Mouse (Mus musculus): ENCODE data around the gene Klc1. TPM values are rescaled to one million over a fixed set of nuclear protein-coding genes. Genes with fewer than 3 reads are reported as not detected.
A peak's percentile ranks its signal among the peaks of the same experiment; 100 is the strongest.

Klc1 gene
- polyA plus RNA-seq, 1 experiment, result 44.3 TPM

DNA sequence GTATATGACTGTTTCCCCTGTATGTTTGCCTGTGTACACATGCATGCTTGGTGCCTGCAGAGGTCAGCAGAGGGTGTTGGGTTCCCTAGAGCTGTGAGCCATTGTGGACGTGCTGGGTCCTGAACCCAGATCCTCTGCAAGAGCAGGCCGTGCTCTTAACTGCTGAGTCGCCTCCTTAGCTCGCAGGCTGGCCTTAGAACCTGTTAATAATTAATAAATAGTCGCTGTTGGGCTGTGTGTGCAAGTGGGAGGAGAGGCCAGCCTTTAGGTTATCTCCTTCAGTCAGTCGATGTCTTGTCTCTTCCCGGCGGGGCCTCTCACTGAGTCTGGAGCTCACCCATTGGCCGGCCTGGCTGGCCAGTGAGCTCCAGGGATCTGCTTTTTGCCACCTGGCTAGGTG is 58.3 kb downstream of the Klc1 start:
- Histone ChIP-seq H3K36me3 (ENCODE audit: control insufficient read depth, insufficient read depth, low read length) (no peaks in the 10 kb centered on the region), H3K4me3 (ENCODE audit: insufficient read depth, low read depth, low read length) (no peak overlapping the region), H3K27me3 (replicated peaks; ENCODE audit: control insufficient read depth, insufficient read depth, low read length) (no peaks in the 10 kb centered on the region), H3K4me1 (ENCODE audit: control insufficient read depth, insufficient read depth, low read length) (peaks cover 13% of the 10 kb centered on the region; the same call in 1 of the 2 replicates), H3K27ac (ENCODE audit: insufficient read depth, low read depth, low read length) (no peak overlapping the region)
- TF ChIP-seq CTCF (conservative IDR thresholded peaks at IDR 0.05; ENCODE audit: insufficient read depth, insufficient read length, low read depth, low read length) (0 out of 2 replicates have a peak, but pooled peaks have one; percentile 1), POLR2A (IDR thresholded peaks at IDR 0.05; ENCODE audit: low read depth, low read length) (no peak)
- WGBS, result 35% methylated on average over 9 of the region's 9 CpGs
- DNase-seq, result peak; percentile 71

- no peak for DNase-seq
- no peak overlapping the region for H3K27ac ChIP-seq (ENCODE audit: insufficient read depth, low read depth, low read length)
- WGBS, result 76% methylated on average over 8 of the region's 8 CpGs
- H3K27me3 ChIP-seq (replicated peaks; ENCODE audit: control insufficient read depth, insufficient read depth, low read length), result no peaks in the 10 kb centered on the region
- no peaks in the 10 kb centered on the region for H3K36me3 ChIP-seq (ENCODE audit: control insufficient read depth, insufficient read depth, low read length)
- no peak for TF ChIP-seq CTCF (conservative IDR thresholded peaks at IDR 0.05; ENCODE audit: insufficient read depth, insufficient read length, low read depth, low read length)
- TF ChIP-seq POLR2A (IDR thresholded peaks at IDR 0.05; ENCODE audit: low read depth, low read length), result no peak
- H3K4me1 ChIP-seq (ENCODE audit: control insufficient read depth, insufficient read depth, low read length), result peaks cover 13% of the 10 kb centered on the region; the same call in 1 of the 2 replicates
- no peak overlapping the region for H3K4me3 ChIP-seq (ENCODE audit: insufficient read depth, low read depth, low read length)
Observed at GRCm38 (mm10) chr12:111817991-111818390, 59.3 kb downstream of the Klc1 start.

DNA sequence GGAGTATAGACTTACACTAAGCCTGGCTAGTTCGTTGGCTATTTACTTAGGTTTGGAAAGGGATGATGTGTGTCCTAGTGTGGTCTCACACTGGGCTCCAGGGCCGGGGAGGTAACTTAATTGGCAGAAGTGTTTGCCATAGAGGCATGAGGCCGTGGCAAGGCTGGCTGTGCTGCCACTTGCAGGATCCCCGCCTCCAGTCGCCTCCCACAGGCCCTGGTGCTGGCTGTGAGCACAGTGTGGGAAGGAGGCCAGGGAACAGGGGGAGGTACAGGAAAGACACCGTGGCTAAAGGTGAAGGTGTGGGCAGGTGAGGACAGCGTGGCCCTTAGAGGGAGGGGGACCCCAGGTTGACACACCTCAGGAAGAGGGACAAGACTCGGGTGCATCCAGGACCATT is 61.3 kb downstream of the Klc1 start:
- H3K36me3 ChIP-seq (ENCODE audit: control insufficient read depth, insufficient read depth, low read length), result no peaks in the 10 kb centered on the region; the same call in 1 of the 2 replicates
- WGBS, result 38% methylated on average over 8 of the region's 8 CpGs
- H3K4me1 ChIP-seq (ENCODE audit: control insufficient read depth, insufficient read depth, low read length), result peaks cover 13% of the 10 kb centered on the region; the same call in 1 of the 2 replicates

GRCm38 (mm10) chr12:111820708-111821107 is 62.1 kb downstream of the Klc1 start:
- no peak for TF ChIP-seq CTCF (conservative IDR thresholded peaks at IDR 0.05; ENCODE audit: insufficient read depth, insufficient read length, low read depth, low read length)
- no peak for TF ChIP-seq POLR2A (IDR thresholded peaks at IDR 0.05; ENCODE audit: low read depth, low read length)
- H3K36me3 ChIP-seq (ENCODE audit: control insufficient read depth, insufficient read depth, low read length), result no peaks in the 10 kb centered on the region; the same call in 1 of the 2 replicates
- H3K27me3 ChIP-seq (replicated peaks; ENCODE audit: control insufficient read depth, insufficient read depth, low read length), result no peaks in the 10 kb centered on the region
- 61% methylated on average over 7 of the region's 7 CpGs for WGBS
- no peak overlapping the region for H3K27ac ChIP-seq (ENCODE audit: insufficient read depth, low read depth, low read length)
- no peak overlapping the region for H3K4me3 ChIP-seq (ENCODE audit: insufficient read depth, low read depth, low read length)
- H3K4me1 ChIP-seq (ENCODE audit: control insufficient read depth, insufficient read depth, low read length), result peaks cover 13% of the 10 kb centered on the region; the same call in 1 of the 2 replicates
- no peak for DNase-seq

More for the DNA sequence above, 61.3 kb downstream of the Klc1 start:
- no peaks in the 10 kb centered on the region for H3K27me3 ChIP-seq (replicated peaks; ENCODE audit: control insufficient read depth, insufficient read depth, low read length)
- peak; percentile 81 for DNase-seq
- no peak overlapping the region for H3K27ac ChIP-seq (ENCODE audit: insufficient read depth, low read depth, low read length)
- TF ChIP-seq POLR2A (IDR thresholded peaks at IDR 0.05; ENCODE audit: low read depth, low read length), result no peak
- TF ChIP-seq CTCF (conservative IDR thresholded peaks at IDR 0.05; ENCODE audit: insufficient read depth, insufficient read length, low read depth, low read length), result no peak
- no peak overlapping the region for H3K4me3 ChIP-seq (ENCODE audit: insufficient read depth, low read depth, low read length)

- WGBS, result 53% methylated on average over 4 of the region's 4 CpGs
Observed at GRCm38 (mm10) chr12:111821931-111822330, 63.3 kb downstream of the Klc1 start.

DNA sequence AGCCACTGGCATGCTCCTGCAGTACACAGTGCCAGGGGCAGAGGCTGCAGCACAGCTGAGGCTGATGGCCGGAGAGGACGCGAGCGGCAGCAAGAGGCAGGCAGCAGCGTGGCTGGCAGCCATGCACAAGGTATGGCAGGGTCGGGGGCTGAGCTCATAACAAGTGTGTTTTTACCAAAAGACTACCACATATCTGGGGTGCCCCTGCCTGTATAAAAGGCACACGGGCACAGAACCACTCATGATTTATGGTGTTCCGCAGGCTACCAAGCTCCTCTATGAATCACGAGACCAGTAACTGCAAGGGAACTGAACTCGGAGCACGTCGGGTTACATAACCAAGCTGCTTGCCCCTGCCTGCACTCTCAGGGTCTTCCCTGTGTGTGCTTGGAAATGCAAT is 68.9 kb downstream of the Klc1 start:
- DNase-seq, result no peak
- Histone ChIP-seq H3K36me3 (ENCODE audit: control insufficient read depth, insufficient read depth, low read length) (no peaks in the 10 kb centered on the region; the same call in none of the 2 replicates), H3K4me3 (ENCODE audit: insufficient read depth, low read depth, low read length) (no peak overlapping the region), H3K27ac (ENCODE audit: insufficient read depth, low read depth, low read length) (no peak overlapping the region), H3K27me3 (replicated peaks; ENCODE audit: control insufficient read depth, insufficient read depth, low read length) (no peaks in the 10 kb centered on the region), H3K4me1 (ENCODE audit: control insufficient read depth, insufficient read depth, low read length) (no peaks in the 10 kb centered on the region)
- TF ChIP-seq CTCF (conservative IDR thresholded peaks at IDR 0.05; ENCODE audit: insufficient read depth, insufficient read length, low read depth, low read length) (no peak), POLR2A (IDR thresholded peaks at IDR 0.05; ENCODE audit: low read depth, low read length) (no peak)
- WGBS, result 84% methylated on average over 12 of the region's 12 CpGs

More at GRCm38 (mm10) chr12:111821931-111822330, 63.3 kb downstream of the Klc1 start:
- no peak overlapping the region for H3K27ac ChIP-seq (ENCODE audit: insufficient read depth, low read depth, low read length)
- H3K36me3 ChIP-seq (ENCODE audit: control insufficient read depth, insufficient read depth, low read length), result no peaks in the 10 kb centered on the region; the same call in 1 of the 2 replicates
- peaks cover 9% of the 10 kb centered on the region; the same call in 1 of the 2 replicates for H3K4me1 ChIP-seq (ENCODE audit: control insufficient read depth, insufficient read depth, low read length)
- TF ChIP-seq POLR2A (IDR thresholded peaks at IDR 0.05; ENCODE audit: low read depth, low read length) (no peak), CTCF (conservative IDR thresholded peaks at IDR 0.05; ENCODE audit: insufficient read depth, insufficient read length, low read depth, low read length) (no peak)
- DNase-seq, result no peak
- H3K27me3 ChIP-seq (replicated peaks; ENCODE audit: control insufficient read depth, insufficient read depth, low read length), result no peaks in the 10 kb centered on the region
- H3K4me3 ChIP-seq (ENCODE audit: insufficient read depth, low read depth, low read length), result no peak overlapping the region

DNA sequence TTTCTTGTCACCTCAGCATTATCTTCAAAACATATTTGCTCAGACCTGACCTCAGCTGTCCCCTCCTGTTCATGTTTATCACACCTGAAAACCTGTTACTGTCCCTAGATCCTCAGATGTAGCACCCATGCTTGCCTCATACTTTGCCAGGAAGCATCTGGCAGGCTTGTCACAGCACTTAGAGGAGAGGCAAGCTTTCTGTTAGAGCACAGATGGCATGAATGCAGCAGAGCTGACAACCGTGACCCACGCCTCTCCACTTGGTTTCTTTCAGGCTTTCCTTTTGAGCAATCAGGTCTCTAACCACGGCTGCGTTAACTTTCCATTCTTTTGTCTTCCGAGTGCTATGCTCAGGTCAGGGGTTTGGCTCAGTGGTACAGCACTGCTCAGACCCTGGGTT is 70.8 kb downstream of the Klc1 start:
- Histone ChIP-seq H3K27me3 (replicated peaks; ENCODE audit: control insufficient read depth, insufficient read depth, low read length) (no peaks in the 10 kb centered on the region), H3K36me3 (ENCODE audit: control insufficient read depth, insufficient read depth, low read length) (no peaks in the 10 kb centered on the region; the same call in none of the 2 replicates), H3K4me3 (ENCODE audit: insufficient read depth, low read depth, low read length) (no peak overlapping the region), H3K27ac (ENCODE audit: insufficient read depth, low read depth, low read length) (no peak overlapping the region), H3K4me1 (ENCODE audit: control insufficient read depth, insufficient read depth, low read length) (no peaks in the 10 kb centered on the region)
- TF ChIP-seq CTCF (conservative IDR thresholded peaks at IDR 0.05; ENCODE audit: insufficient read depth, insufficient read length, low read depth, low read length), result no peak
- TF ChIP-seq POLR2A (IDR thresholded peaks at IDR 0.05; ENCODE audit: low read depth, low read length), result no peak
- no peak for DNase-seq
- WGBS, result 87% methylated on average over 5 of the region's 5 CpGs

All from kidney, adult 2 months (tissue).